Mouse (Mus musculus) embryonic facial prominence, embryonic 12.5 days (tissue): ENCODE data around the gene Nsun7. TPM values are rescaled to one million over a fixed set of nuclear protein-coding genes. Genes with fewer than 3 reads are reported as not detected.

Source experiments
- ATAC-seq: fragments of 200-750 bp; cut with Nextera tagmentation; 2 replicates; pipeline ENCODE4 v1.8.0; 2017; ENCODE audit not compliant: insufficient number of reproducible peaks, insufficient read depth, low FRiP score, low TSS enrichment
- H3K27ac ChIP-seq: fragments of 300-500 bp; sonication (generic); 2 replicates; pipeline ENCODE4 v1.5.1; 2016; ENCODE audit warnings: mild to moderate bottlenecking
- H3K27me3 ChIP-seq: fragments of 300-500 bp; sonication (generic); 2 replicates; pipeline ENCODE4 v1.6.1; 2016; ENCODE audit warnings: mild to moderate bottlenecking, moderate library complexity
- H3K36me3 ChIP-seq: fragments of 300-500 bp; sonication (generic); 2 replicates; pipeline ENCODE4 v1.6.1; 2016; ENCODE audit warnings: mild to moderate bottlenecking
- H3K4me1 ChIP-seq: fragments of 300-500 bp; sonication (generic); 2 replicates; pipeline ENCODE4 v1.6.1; 2016
- H3K4me2 ChIP-seq: fragments of 300-500 bp; sonication (generic); replicated peaks from 2 replicates; pipeline ENCODE4 v1.6.1; 2016; ENCODE audit warnings: mild to moderate bottlenecking, moderate library complexity
- H3K4me3 ChIP-seq: fragments of 300-500 bp; sonication (generic); 2 replicates; pipeline ENCODE4 v1.5.1; 2016; ENCODE audit warnings: mild to moderate bottlenecking
- H3K9ac ChIP-seq: fragments of 300-500 bp; sonication (generic); 2 replicates; pipeline ENCODE4 v1.6.1; 2016; ENCODE audit warnings: mild to moderate bottlenecking, moderate library complexity
- H3K9me3 ChIP-seq: fragments of 300-500 bp; sonication (generic); 2 replicates; pipeline ENCODE4 v1.6.1; 2016; ENCODE audit warnings: mild to moderate bottlenecking, moderate library complexity
- WGBS: fragments of 180-500 bp; shearing (Covaris S2); methylation state at CpG from one replicate; pipeline ENCODE4 v1.1.7; 2016; 5-methylcytosine and 5-hydroxymethylcytosine counted together
- polyA plus RNA-seq: library from polyadenylated mRNA; unstranded; fragments of >200 nt; fragmentation: Nextera tagmentation; extraction: Ambion mirVana; gene quantifications from 2 replicates; pipeline ENCODE4 v1.2.1, GENCODE M21; 2016

Gene Nsun7
- polyA plus RNA-seq, 1 experiment from 2014 or later, result 1.6 TPM

- Histone ChIP-seq H3K4me3 (no peak overlapping the region), H3K27me3 (no peaks in the 10 kb centered on the region), H3K4me1 (no peaks in the 10 kb centered on the region), H3K9ac (no peak overlapping the region), H3K4me2 (no peak overlapping the region), H3K36me3 (no peaks in the 10 kb centered on the region), H3K9me3 (no peaks in the 10 kb centered on the region), H3K27ac (no peak overlapping the region)
- 71% methylated on average over 6 of the region's 6 CpGs for WGBS
- ATAC-seq, result no peak
Observed at GRCm38 (mm10) chr5:66280742-66281141, 21.0 kb downstream of the Nsun7 start.

- Histone ChIP-seq H3K4me1 (no peaks in the 10 kb centered on the region), H3K9ac (no peak overlapping the region), H3K9me3 (no peaks in the 10 kb centered on the region), H3K27me3 (no peaks in the 10 kb centered on the region), H3K36me3 (no peaks in the 10 kb centered on the region), H3K27ac (no peak overlapping the region), H3K4me2 (no peak overlapping the region), H3K4me3 (no peak overlapping the region)
- 85% methylated on average over 11 of the region's 11 CpGs for WGBS
- ATAC-seq, result no peak
Observed at GRCm38 (mm10) chr5:66294106-66294625, 34.5 kb downstream of the Nsun7 start.

GRCm38 (mm10) chr5:66294952-66295351 lies 35.3 kb downstream of the Nsun7 start:
- no peaks in the 10 kb centered on the region for H3K9me3 ChIP-seq
- WGBS, result 94% methylated on average over 4 of the region's 4 CpGs
- ATAC-seq, result no peak
- H3K9ac ChIP-seq, result no peak overlapping the region
- no peaks in the 10 kb centered on the region for H3K36me3 ChIP-seq
- no peaks in the 10 kb centered on the region for H3K27me3 ChIP-seq
- no peak overlapping the region for H3K4me3 ChIP-seq
- no peak overlapping the region for H3K4me2 ChIP-seq
- H3K4me1 ChIP-seq, result no peaks in the 10 kb centered on the region
- H3K27ac ChIP-seq, result no peak overlapping the region

GRCm38 (mm10) chr5:66296116-66296515 lies 36.4 kb downstream of the Nsun7 start:
- Histone ChIP-seq H3K4me2 (no peak overlapping the region), H3K4me1 (no peaks in the 10 kb centered on the region), H3K27me3 (no peaks in the 10 kb centered on the region), H3K9ac (no peak overlapping the region), H3K36me3 (no peaks in the 10 kb centered on the region), H3K9me3 (no peaks in the 10 kb centered on the region), H3K4me3 (no peak overlapping the region), H3K27ac (no peak overlapping the region)
- ATAC-seq, result no peak
- 89% methylated on average over 5 of the region's 5 CpGs for WGBS

GRCm38 (mm10) chr5:66298856-66299255 lies 39.2 kb downstream of the Nsun7 start:
- ATAC-seq, result no peak
- Histone ChIP-seq H3K4me1 (no peaks in the 10 kb centered on the region), H3K36me3 (peaks cover 8% of the 10 kb centered on the region), H3K27me3 (no peaks in the 10 kb centered on the region), H3K4me3 (no peak overlapping the region), H3K9ac (no peak overlapping the region), H3K4me2 (no peak overlapping the region), H3K27ac (no peak overlapping the region), H3K9me3 (no peaks in the 10 kb centered on the region)
- WGBS, result 88% methylated on average over 6 of the region's 6 CpGs

- 85% methylated on average over 13 of the region's 13 CpGs for WGBS
Observed at GRCm38 (mm10) chr5:66300576-66300975, 40.9 kb downstream of the Nsun7 start.

GRCm38 (mm10) chr5:66302085-66302815 lies 42.6 kb downstream of the Nsun7 start:
- no peak overlapping the region for H3K4me2 ChIP-seq
- peaks cover 19% of the 10 kb centered on the region for H3K36me3 ChIP-seq
- WGBS, result 90% methylated on average over 21 of the region's 21 CpGs
- no peak overlapping the region for H3K4me3 ChIP-seq
- no peaks in the 10 kb centered on the region for H3K9me3 ChIP-seq
- ATAC-seq, result no peak
- no peak overlapping the region for H3K9ac ChIP-seq
- H3K27ac ChIP-seq, result no peak overlapping the region
- no peaks in the 10 kb centered on the region for H3K4me1 ChIP-seq
- H3K27me3 ChIP-seq, result no peaks in the 10 kb centered on the region

More at GRCm38 (mm10) chr5:66300576-66300975, 40.9 kb downstream of the Nsun7 start:
- Histone ChIP-seq H3K4me2 (no peak overlapping the region), H3K4me3 (no peak overlapping the region), H3K27me3 (no peaks in the 10 kb centered on the region), H3K27ac (no peak overlapping the region), H3K9me3 (no peaks in the 10 kb centered on the region), H3K9ac (no peak overlapping the region), H3K36me3 (peaks cover 10% of the 10 kb centered on the region), H3K4me1 (no peaks in the 10 kb centered on the region)
- ATAC-seq, result no peak

GRCm38 (mm10) chr5:66302873-66303272 lies 43.2 kb downstream of the Nsun7 start:
- Histone ChIP-seq H3K27me3 (no peaks in the 10 kb centered on the region), H3K9ac (no peak overlapping the region), H3K36me3 (peaks cover 24% of the 10 kb centered on the region), H3K4me1 (no peaks in the 10 kb centered on the region), H3K27ac (no peak overlapping the region), H3K9me3 (no peaks in the 10 kb centered on the region), H3K4me3 (no peak overlapping the region), H3K4me2 (no peak overlapping the region)
- 93% methylated on average over 2 of the region's 2 CpGs for WGBS
- no peak for ATAC-seq

GRCm38 (mm10) chr5:66304300-66305067 lies 44.8 kb downstream of the Nsun7 start:
- 81% methylated on average over 11 of the region's 11 CpGs for WGBS
- Histone ChIP-seq H3K4me2 (no peak overlapping the region), H3K27ac (no peak overlapping the region), H3K9ac (no peak overlapping the region), H3K36me3 (peaks cover 35% of the 10 kb centered on the region), H3K4me3 (no peak overlapping the region), H3K9me3 (no peaks in the 10 kb centered on the region), H3K4me1 (no peaks in the 10 kb centered on the region), H3K27me3 (no peaks in the 10 kb centered on the region)
- ATAC-seq, result no peak

GRCm38 (mm10) chr5:66305511-66305910 lies 45.8 kb downstream of the Nsun7 start:
- ATAC-seq, result no peak

GRCm38 (mm10) chr5:66310328-66310727 lies 50.6 kb downstream of the Nsun7 start:
- H3K36me3 ChIP-seq, result peaks cover 32% of the 10 kb centered on the region
- no peak for ATAC-seq
- H3K9me3 ChIP-seq, result no peaks in the 10 kb centered on the region
- 31% methylated on average over 9 of the region's 9 CpGs for WGBS
- H3K27me3 ChIP-seq, result no peaks in the 10 kb centered on the region
- H3K4me3 ChIP-seq, result no peak overlapping the region
- no peaks in the 10 kb centered on the region for H3K4me1 ChIP-seq
- no peak overlapping the region for H3K4me2 ChIP-seq
- H3K27ac ChIP-seq, result no peak overlapping the region
- H3K9ac ChIP-seq, result no peak overlapping the region

More at GRCm38 (mm10) chr5:66305511-66305910, 45.8 kb downstream of the Nsun7 start:
- Histone ChIP-seq H3K36me3 (peaks cover 37% of the 10 kb centered on the region), H3K4me3 (no peak overlapping the region), H3K27ac (no peak overlapping the region), H3K9me3 (no peaks in the 10 kb centered on the region), H3K9ac (no peak overlapping the region), H3K4me1 (no peaks in the 10 kb centered on the region), H3K4me2 (no peak overlapping the region), H3K27me3 (no peaks in the 10 kb centered on the region)
- WGBS, result 81% methylated on average over 8 of the region's 8 CpGs

GRCm38 (mm10) chr5:66310806-66311205 lies 51.1 kb downstream of the Nsun7 start:
- H3K4me2 ChIP-seq, result no peak overlapping the region
- 83% methylated on average over 11 of the region's 11 CpGs for WGBS
- no peaks in the 10 kb centered on the region for H3K9me3 ChIP-seq
- no peak overlapping the region for H3K9ac ChIP-seq
- no peak overlapping the region for H3K4me3 ChIP-seq
- no peaks in the 10 kb centered on the region for H3K27me3 ChIP-seq
- peaks cover 29% of the 10 kb centered on the region for H3K36me3 ChIP-seq
- H3K27ac ChIP-seq, result no peak overlapping the region
- no peaks in the 10 kb centered on the region for H3K4me1 ChIP-seq
- ATAC-seq, result no peak
